In the genomic region with DNA sequence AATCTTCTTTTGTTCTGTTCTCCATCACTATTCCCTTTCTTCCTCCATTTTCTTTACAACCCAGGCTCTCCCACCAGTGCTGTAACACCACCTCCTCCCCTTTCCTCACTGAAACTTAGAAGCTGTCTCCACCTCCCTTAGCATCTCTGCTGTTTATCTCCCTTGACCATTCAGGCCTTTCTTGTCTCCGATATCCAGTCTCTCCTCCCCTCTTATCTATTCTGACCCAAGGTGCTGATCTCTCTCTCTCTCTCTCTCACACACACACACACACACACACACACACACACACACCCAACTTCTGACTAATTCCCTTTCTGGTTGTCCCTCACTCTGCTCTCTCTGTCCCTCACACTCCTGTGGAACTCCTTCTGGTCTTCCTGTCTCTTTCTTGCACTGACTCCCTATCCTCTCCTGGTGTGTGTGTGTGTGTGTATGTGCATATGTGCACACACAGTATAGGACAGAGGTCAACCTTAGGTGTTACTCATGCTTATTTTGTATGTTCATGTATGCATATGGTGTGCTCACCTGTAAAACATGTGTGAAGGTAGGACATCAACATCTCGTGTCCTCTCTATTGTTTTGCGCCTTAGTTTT, we compare ENCODE assay signal across 15 mouse cellular contexts. TPM values are rescaled to one million over a fixed set of nuclear protein-coding genes. Genes with fewer than 3 reads are reported as not detected.
DNase-seq lines count a peak whose midpoint lies in the region; ATAC-seq and TF ChIP-seq lines count a peak whose summit lies in the region.
"Had no signal": no experiment of that assay in that cellular context is flagged by ENCODE, and none has a peak within 500 bp of the region (broad histone marks: within the 10 kb centered on the region; RNA-seq: fewer than 3 reads in every experiment).

No protein-coding gene starts in this region.

- H3K27me3 ChIP-seq in heart, embryonic 14.5 days (ENCODE audit: control insufficient read depth, insufficient read depth, low read length): no peaks in the 10 kb centered on the region
- H3K27me3 ChIP-seq in MEL (ENCODE audit: control insufficient read depth in 1 of 2, insufficient read depth in 2 of 2, low read length in 2 of 2): no peaks in the 10 kb centered on the region
- peaks cover 32% of the 10 kb centered on the region for H3K27me3 ChIP-seq in liver, embryonic 14.5 days (ENCODE audit: control insufficient read depth, insufficient read depth, low read length)

- DNase-seq in heart, postnatal 10 days: no peak
- DNase-seq in MEL (ENCODE audit: low read depth, low spot score): peak; percentile 80
- DNase-seq in c-Kit-positive CD71-positive TER-119-negative erythroid progenitor cells, embryonic 14.5 days (ENCODE audit: low read depth): peak; percentile 65
- peak; percentile 82 to 86 (median 82) for DNase-seq in liver, embryonic 14.5 days (ENCODE audit: low read depth in 3 of 3, low spot score in 3 of 3)
- no peak for DNase-seq in kidney, adult 18-20 months
- no peak for DNase-seq in lung, postnatal 36 days
- DNase-seq: cerebellum, adult 9-10 months; kidney, adult 2 months; right cerebral cortex, postnatal 25 days had no signal

- TF ChIP-seq RAD21 in MEL (IDR thresholded peaks at IDR 0.05; ENCODE audit: low read depth, low read length): no peak

- H3K4me2 ChIP-seq in heart, embryonic 14.5 days (ENCODE audit: low read length): peak overlapping the region; percentile 73
- peak overlapping the region; percentile 69 for H3K4me2 ChIP-seq in liver, embryonic 14.5 days (ENCODE audit: low read depth)
- H3K4me2 ChIP-seq: embryonic facial prominence, embryonic 12.5 days; lung, embryonic 15.5 days had no signal

- H3K27ac ChIP-seq in heart, embryonic 14.5 days (replicated peaks in 1 of 2; ENCODE audit: control insufficient read depth in 1 of 2, insufficient read depth in 1 of 2, low read depth in 2 of 2, low read length in 2 of 2): peak overlapping the region; percentile 24 to 72
- H3K27ac ChIP-seq in MEL (ENCODE audit: control insufficient read depth, low read depth, low read length): peak overlapping the region; percentile 61
- peak overlapping the region; percentile 90 for H3K27ac ChIP-seq in liver, embryonic 14.5 days
- H3K27ac ChIP-seq: embryonic facial prominence, embryonic 12.5 days; lung, embryonic 15.5 days had no signal

- peaks cover 26% of the 10 kb centered on the region for H3K36me3 ChIP-seq in heart, embryonic 14.5 days (ENCODE audit: control insufficient read depth, insufficient read depth, low read length)
- H3K36me3 ChIP-seq in MEL (ENCODE audit: control insufficient read depth in 1 of 2, insufficient read depth in 2 of 2, low read length in 2 of 2): peaks cover 0 to 6% of the 10 kb centered on the region in 2 experiments; a peak in 2 of 4 replicates
- H3K36me3 ChIP-seq in liver, embryonic 14.5 days (replicated peaks; ENCODE audit: control insufficient read depth, insufficient read depth, low read depth): no peaks in the 10 kb centered on the region
- H3K36me3 ChIP-seq: embryonic facial prominence, embryonic 12.5 days; lung, embryonic 15.5 days had no signal

- H3K9me3 ChIP-seq in heart, embryonic 14.5 days (ENCODE audit: control insufficient read depth, low read length): no peaks in the 10 kb centered on the region
- no peaks in the 10 kb centered on the region for H3K9me3 ChIP-seq in MEL (replicated peaks; ENCODE audit: insufficient read depth, low read length)
- H3K9me3 ChIP-seq in liver, embryonic 14.5 days (ENCODE audit: control insufficient read depth, low read length): no peaks in the 10 kb centered on the region
- H3K9me3 ChIP-seq: embryonic facial prominence, embryonic 12.5 days; lung, embryonic 15.5 days had no signal

- peak; percentile 71 to 82 for TF ChIP-seq EP300 in MEL (IDR thresholded peaks at IDR 0.05; ENCODE audit: low read depth in 1 of 2, low read length in 2 of 2)
- peak; percentile 98 for TF ChIP-seq EP300 in liver, embryonic 14.5 days (IDR thresholded peaks at IDR 0.05; ENCODE audit: low read depth)

- peaks cover 0 to 14% of the 10 kb centered on the region in 2 experiments; a peak in 2 of 4 replicates for H3K4me1 ChIP-seq in heart, embryonic 14.5 days (ENCODE audit: control insufficient read depth in 2 of 2, insufficient read depth in 2 of 2, low read length in 2 of 2)
- H3K4me1 ChIP-seq in MEL (ENCODE audit: control insufficient read depth in 1 of 2, insufficient read depth in 2 of 2, low read length in 2 of 2): peaks cover 4 to 28% of the 10 kb centered on the region in 2 experiments
- peaks cover 34 to 56% of the 10 kb centered on the region in 2 experiments for H3K4me1 ChIP-seq in liver, embryonic 14.5 days (replicated peaks; ENCODE audit: control insufficient read depth in 2 of 2, insufficient read depth in 2 of 2, low read length in 1 of 2)
- H3K4me1 ChIP-seq: embryonic facial prominence, embryonic 12.5 days; lung, embryonic 15.5 days had no signal

- TF ChIP-seq POLR2A in MEL (IDR thresholded peaks at IDR 0.05; ENCODE audit: control insufficient read depth in 1 of 2, insufficient read depth in 1 of 2, low read depth in 1 of 2, low read length in 2 of 2, poor library complexity in 1 of 2): no peak

- no peaks in the 10 kb centered on the region for H3K79me2 ChIP-seq in MEL (ENCODE audit: control insufficient read depth, insufficient read depth, low read length, poor library complexity)

- H3K4me3 ChIP-seq in heart, embryonic 14.5 days (ENCODE audit: control insufficient read depth in 1 of 2, insufficient read depth in 1 of 2, low read depth in 1 of 2, low read length in 2 of 2): peak overlapping the region; percentile 23 to 37
- H3K4me3 ChIP-seq in MEL (ENCODE audit: control insufficient read depth in 1 of 2, insufficient read depth in 1 of 2, low read depth in 2 of 2, low read length in 2 of 2): no peak overlapping the region
- H3K4me3 ChIP-seq in liver, embryonic 14.5 days (ENCODE audit: insufficient read depth in 1 of 2, low read depth in 2 of 2, low read length in 2 of 2): peak overlapping the region; percentile 1 to 5; a peak in 2 of 4 replicates
- H3K4me3 ChIP-seq: embryonic facial prominence, embryonic 12.5 days; lung, embryonic 15.5 days had no signal

- 38% methylated on average over 3 of the region's 3 CpGs for WGBS in heart, embryonic 14.5 days
- 40% methylated on average over 3 of the region's 3 CpGs for WGBS in liver, embryonic 14.5 days (ENCODE audit: insufficient replicate concordance)

- intact Hi-C loops in heart, postnatal 10 days (cut with DNase I): no loop called here

- no peak for TF ChIP-seq CTCF in MEL (IDR thresholded peaks at IDR 0.05 in 2 of 3, conservative IDR thresholded peaks at IDR 0.05 in 1 of 3; ENCODE audit: control insufficient read depth in 1 of 3, insufficient read depth in 1 of 3, low read depth in 2 of 3, low read length in 3 of 3, poor library complexity in 1 of 3, severe bottlenecking in 1 of 3)
- no peak for TF ChIP-seq CTCF in liver, embryonic 14.5 days (IDR thresholded peaks at IDR 0.05; ENCODE audit: low read depth)

- peak overlapping the region; percentile 70 for H3K9ac ChIP-seq in heart, embryonic 14.5 days (ENCODE audit: low read length)
- no peak overlapping the region for H3K9ac ChIP-seq in MEL (ENCODE audit: control insufficient read depth, low read depth, low read length, poor library complexity, severe bottlenecking)
- H3K9ac ChIP-seq in liver, embryonic 14.5 days (replicated peaks): peak overlapping the region; percentile 64
- H3K9ac ChIP-seq: embryonic facial prominence, embryonic 12.5 days; lung, embryonic 15.5 days had no signal

- no peak for ATAC-seq in heart, embryonic 14.5 days (ENCODE audit: insufficient number of reproducible peaks, insufficient read depth, low FRiP score, low read depth)
- peak; percentile 93 for ATAC-seq in liver, embryonic 14.5 days (ENCODE audit: insufficient read depth)

RNA-seq across cellular contexts. Expression of a gene that starts 13.4 kb away (rescaled TPM):
- polyA plus RNA-seq in heart, embryonic 14.5 days (2014; fragmentation: Nextera tagmentation; extraction: Ambion mirVana): 101 and 114 TPM in 2 replicates
- total RNA-seq in heart, postnatal 10 days (2021): 100 to 1,000 TPM; 101 to 102 TPM
- total RNA-seq in MEL (2012; rRNA removed): 81.3 and 91.4 TPM in 2 replicates
- polyA plus RNA-seq in MEL (2012; ENCODE audit: insufficient read depth in 1 of 2, insufficient read length in 2 of 2, low read depth in 1 of 2, low replicate concordance in 2 of 2, missing spikeins in 1 of 2): 100 to 1,000 TPM in 1 of 2 experiments, not detected in 1; 149 TPM
- polyA plus RNA-seq in liver, embryonic 14.5 days (2012; rRNA removed): 46.7 and 49.5 TPM in 2 replicates
- 41.7 and 49.3 TPM in 2 replicates for polyA plus RNA-seq in liver, embryonic 14.5 days (2014; fragmentation: Nextera tagmentation; extraction: Ambion mirVana)

RNA-seq across cellular contexts. Expression of a gene that starts 13.4 kb away (rescaled TPM):
- 8.7 and 9.2 TPM in 2 replicates for polyA plus RNA-seq in heart, embryonic 14.5 days (2014; fragmentation: Nextera tagmentation; extraction: Ambion mirVana)
- total RNA-seq in heart, postnatal 10 days (2021): 1 to 10 TPM; 5.1 to 6.0 TPM
- total RNA-seq in MEL (2012; rRNA removed): 0.69 and 1.2 TPM in 2 replicates
- polyA plus RNA-seq in MEL (2012; ENCODE audit: insufficient read depth in 1 of 2, insufficient read length in 2 of 2, low read depth in 1 of 2, low replicate concordance in 2 of 2, missing spikeins in 1 of 2): 1 to 10 TPM in 1 of 2 experiments, not detected in 1; 2.0 TPM
- polyA plus RNA-seq in liver, embryonic 14.5 days (2012; rRNA removed): 0.64 and 1.5 TPM in 2 replicates
- polyA plus RNA-seq in liver, embryonic 14.5 days (2014; fragmentation: Nextera tagmentation; extraction: Ambion mirVana): 0.48 and 1.6 TPM in 2 replicates
- total RNA-seq: hematopoietic stem cell, adult 5-6 weeks; monocyte, adult 5-6 weeks had no signal

RNA-seq across cellular contexts. Expression of a gene that starts 15.2 kb away (rescaled TPM):
- 128 and 131 TPM in 2 replicates for polyA plus RNA-seq in heart, embryonic 14.5 days (2014; fragmentation: Nextera tagmentation; extraction: Ambion mirVana)
- total RNA-seq in heart, postnatal 10 days (2021): 10 to 100 TPM; 70.3 to 79.0 TPM
- 58.4 and 95.5 TPM in 2 replicates for total RNA-seq in MEL (2012; rRNA removed)
- polyA plus RNA-seq in MEL (2012; ENCODE audit: insufficient read depth in 1 of 2, insufficient read length in 2 of 2, low read depth in 1 of 2, low replicate concordance in 2 of 2, missing spikeins in 1 of 2): 100 to 1,000 TPM in 1 of 2 experiments, not detected in 1; 141 TPM
- 212 TPM in 2 replicates for polyA plus RNA-seq in liver, embryonic 14.5 days (2012; rRNA removed)
- polyA plus RNA-seq in liver, embryonic 14.5 days (2014; fragmentation: Nextera tagmentation; extraction: Ambion mirVana): 155 and 164 TPM in 2 replicates

RNA-seq across cellular contexts. Expression of a gene that starts 17.7 kb away (rescaled TPM):
- 0.34 and 1.4 TPM in 2 replicates for polyA plus RNA-seq in heart, embryonic 14.5 days (2014; fragmentation: Nextera tagmentation; extraction: Ambion mirVana)
- under 1 TPM; 0.79 to 0.93 TPM for total RNA-seq in heart, postnatal 10 days (2021)
- total RNA-seq in MEL (2012; rRNA removed): not detected in 2 replicates
- under 1 TPM in 1 of 2 experiments, not detected in 1; 0.89 TPM for polyA plus RNA-seq in MEL (2012; ENCODE audit: insufficient read depth in 1 of 2, insufficient read length in 2 of 2, low read depth in 1 of 2, low replicate concordance in 2 of 2, missing spikeins in 1 of 2)
- polyA plus RNA-seq in liver, embryonic 14.5 days (2012; rRNA removed): 10.2 and 14.7 TPM in 2 replicates
- polyA plus RNA-seq in liver, embryonic 14.5 days (2014; fragmentation: Nextera tagmentation; extraction: Ambion mirVana): 10.9 and 11.0 TPM in 2 replicates
- total RNA-seq: CH12.LX; hematopoietic stem cell, adult 5-6 weeks; monocyte, adult 5-6 weeks had no signal

RNA-seq across cellular contexts. Expression of a gene that starts 41.5 kb away (rescaled TPM):
- polyA plus RNA-seq in heart, embryonic 14.5 days (2014; fragmentation: Nextera tagmentation; extraction: Ambion mirVana): 2.3 and 3.3 TPM in 2 replicates
- 10 to 100 TPM; 16.3 to 22.2 TPM for total RNA-seq in heart, postnatal 10 days (2021)
- total RNA-seq in MEL (2012; rRNA removed): not detected in 2 replicates
- not detected for polyA plus RNA-seq in MEL (2012; ENCODE audit: insufficient read depth in 1 of 2, insufficient read length in 2 of 2, low read depth in 1 of 2, low replicate concordance in 2 of 2, missing spikeins in 1 of 2)
- not detected in 2 replicates for polyA plus RNA-seq in liver, embryonic 14.5 days (2012; rRNA removed)
- not detected in 2 replicates for polyA plus RNA-seq in liver, embryonic 14.5 days (2014; fragmentation: Nextera tagmentation; extraction: Ambion mirVana)
- total RNA-seq: hematopoietic stem cell, adult 5-6 weeks had no signal

Comparison
In these comparisons a context has a peak if more than half of its experiments do, and no peak if none do; other contexts are left out.
1. H3K4me3 ChIP-seq: peak in heart, embryonic 14.5 days (2 of 2) and liver, embryonic 14.5 days (2 of 2); none in MEL (0 of 2).
2. DNase-seq: peak in MEL (single experiment), c-Kit-positive CD71-positive TER-119-negative erythroid progenitor cells, embryonic 14.5 days (single experiment) and liver, embryonic 14.5 days (3 of 3); none in heart, postnatal 10 days (0 of 2), kidney, adult 18-20 months (single experiment) and lung, postnatal 36 days (single experiment).
3. Peak in every context shown above with its lines, with median percentiles within 50 percentile points of each other: H3K27ac ChIP-seq.